Mouse (Mus musculus) MEL (cell line): ENCODE data around the gene Sectm1b. TPM values are rescaled to one million over a fixed set of nuclear protein-coding genes. Genes with fewer than 3 reads are reported as not detected.

ENCODE experiments used
- DNase-seq: peaks from one replicate; pipeline ENCODE4 v3.0.0; 2011; ENCODE audit warnings: low read depth, low spot score
- H3K27ac ChIP-seq: 2 replicates; pipeline ENCODE4 v1.5.1; 2012; ENCODE audit warnings: low read depth, mild to moderate bottlenecking, control low read depth, low read length, moderate library complexity; ENCODE audit not compliant: control insufficient read depth
- H3K27me3 ChIP-seq, 2 experiments: fragments of 150-350 bp in 1 of 2; sonication (generic) in 1 of 2; 2 replicates each; pipeline ENCODE4 v1.6.1; 2012; ENCODE audit warnings: low read length in 2 of 2, mild to moderate bottlenecking in 2 of 2, improper control_type of control experiment in 1 of 2, moderate library complexity in 1 of 2; ENCODE audit not compliant: insufficient read depth in 2 of 2, control insufficient read depth in 1 of 2
- H3K36me3 ChIP-seq, 2 experiments: 2 replicates each; pipeline ENCODE4 v1.6.1; 2012 to 2014; ENCODE audit warnings: low read length in 2 of 2, improper control_type of control experiment in 1 of 2, inconsistent platforms in 1 of 2, mild to moderate bottlenecking in 1 of 2; ENCODE audit not compliant: insufficient read depth in 2 of 2, control insufficient read depth in 1 of 2
- H3K4me1 ChIP-seq, 2 experiments: fragments of 150-350 bp in 1 of 2; sonication (generic) in 1 of 2; 2 replicates each; pipeline ENCODE4 v1.6.1; 2012; ENCODE audit warnings: low read length in 2 of 2, improper control_type of control experiment in 1 of 2, mild to moderate bottlenecking in 1 of 2; ENCODE audit not compliant: insufficient read depth in 2 of 2, control insufficient read depth in 1 of 2
- H3K4me3 ChIP-seq, 2 experiments: fragments of 150-350 bp in 1 of 2; sonication (generic) in 1 of 2; 2 replicates each; pipeline ENCODE4 v1.5.1; 2012; ENCODE audit warnings: low read depth in 2 of 2, low read length in 2 of 2, mild to moderate bottlenecking in 2 of 2, moderate library complexity in 2 of 2, control low read depth in 1 of 2, improper control_type of control experiment in 1 of 2; ENCODE audit not compliant: control insufficient read depth in 1 of 2, insufficient read depth in 1 of 2
- H3K79me2 ChIP-seq: 2 replicates; pipeline ENCODE4 v1.6.1; 2012; ENCODE audit warnings: mild to moderate bottlenecking, low read length, moderate library complexity; ENCODE audit not compliant: control insufficient read depth, poor library complexity, insufficient read depth
- H3K9ac ChIP-seq: 2 replicates; pipeline ENCODE4 v1.6.1; 2012; ENCODE audit warnings: low read depth, mild to moderate bottlenecking, control low read depth, low read length, moderate library complexity; ENCODE audit not compliant: control insufficient read depth, poor library complexity, severe bottlenecking
- H3K9me3 ChIP-seq: fragments of 150-350 bp; sonication (generic); replicated peaks from 2 replicates; pipeline ENCODE4 v1.6.1; 2012; ENCODE audit warnings: mild to moderate bottlenecking, low read length, improper control_type of control experiment, moderate library complexity; ENCODE audit not compliant: insufficient read depth
- CHD1 ChIP-seq: IDR thresholded peaks from 2 replicates; pipeline ENCODE4 v1.6.1; 2012; ENCODE audit warnings: low read depth, mild to moderate bottlenecking, inconsistent platforms, low read length, improper control_type of control experiment
- CHD2 ChIP-seq: IDR thresholded peaks from 2 replicates; pipeline ENCODE4 v1.6.1; 2011; ENCODE audit warnings: low read length, improper control_type of control experiment
- E2F4 ChIP-seq: IDR thresholded peaks from 2 replicates; pipeline ENCODE4 v1.6.1; 2011; ENCODE audit warnings: low read depth, low read length, improper control_type of control experiment, borderline replicate concordance
- ELF1 ChIP-seq: IDR thresholded peaks from 2 replicates; pipeline ENCODE4 v1.6.1; 2014; ENCODE audit warnings: low read depth, mild to moderate bottlenecking, inconsistent platforms, low read length, improper control_type of control experiment, moderate library complexity
- EP300 ChIP-seq, 2 experiments: IDR thresholded peaks; 2 replicates each; pipeline ENCODE4 v1.6.1; 2011; ENCODE audit warnings: improper control_type of control experiment in 2 of 2, low read length in 2 of 2, low read depth in 1 of 2, mild to moderate bottlenecking in 1 of 2
- ETS1 ChIP-seq: IDR thresholded peaks from 2 replicates; pipeline ENCODE4 v1.6.1; 2012; ENCODE audit warnings: low read depth, mild to moderate bottlenecking, inconsistent platforms, low read length, improper control_type of control experiment, moderate library complexity
- GATA1 ChIP-seq: IDR thresholded peaks from 2 replicates; pipeline ENCODE4 v1.6.1; 2011; ENCODE audit warnings: low read depth, low read length, improper control_type of control experiment
- JUND ChIP-seq: IDR thresholded peaks from 2 replicates; pipeline ENCODE4 v1.6.1; 2011; ENCODE audit warnings: low read depth, mild to moderate bottlenecking, improper control_type of control experiment, low read length
- KAT2A ChIP-seq: conservative IDR thresholded peaks from 2 replicates; pipeline ENCODE4 v1.6.1; 2012; ENCODE audit warnings: low read depth, low read length, improper control_type of control experiment, inconsistent platforms
- MAFK ChIP-seq: IDR thresholded peaks from 2 replicates; pipeline ENCODE4 v1.6.1; 2011; ENCODE audit warnings: low read depth, mild to moderate bottlenecking, low read length, improper control_type of control experiment, borderline replicate concordance
- MAX ChIP-seq: IDR thresholded peaks from 2 replicates; pipeline ENCODE4 v1.6.1; 2011; ENCODE audit warnings: low read length, improper control_type of control experiment
- MAZ ChIP-seq: IDR thresholded peaks from 2 replicates; pipeline ENCODE4 v1.6.1; 2012; ENCODE audit warnings: low read depth, mild to moderate bottlenecking, inconsistent platforms, low read length, improper control_type of control experiment
- MEF2A ChIP-seq: IDR thresholded peaks from 2 replicates; pipeline ENCODE4 v1.6.1; 2014; ENCODE audit warnings: low read depth, mild to moderate bottlenecking, inconsistent platforms, low read length, improper control_type of control experiment; ENCODE audit not compliant: poor library complexity, insufficient replicate concordance, severe bottlenecking; ENCODE audit errors: extremely low read depth
- MXI1 ChIP-seq: IDR thresholded peaks from 2 replicates; pipeline ENCODE4 v1.6.1; 2011; ENCODE audit warnings: mild to moderate bottlenecking, low read depth, low read length, improper control_type of control experiment
- MYB ChIP-seq: IDR thresholded peaks from 2 replicates; pipeline ENCODE4 v1.6.1; 2011; ENCODE audit warnings: mild to moderate bottlenecking, low read depth, low read length, improper control_type of control experiment
- MYC ChIP-seq: IDR thresholded peaks from 2 replicates; pipeline ENCODE4 v1.6.1; 2011; ENCODE audit warnings: low read depth, mild to moderate bottlenecking, low read length, improper control_type of control experiment, moderate library complexity
- NELFE ChIP-seq: IDR thresholded peaks from 2 replicates; pipeline ENCODE4 v1.6.1; 2011; ENCODE audit warnings: low read depth, low read length, improper control_type of control experiment
- POLR2AphosphoS2 ChIP-seq: IDR thresholded peaks from 2 replicates; pipeline ENCODE4 v1.6.1; 2011; ENCODE audit warnings: low read length, improper control_type of control experiment
- POLR2AphosphoS5 ChIP-seq: IDR thresholded peaks from 2 replicates; pipeline ENCODE4 v1.6.1; 2012; ENCODE audit warnings: low read depth, borderline replicate concordance, mild to moderate bottlenecking, inconsistent platforms, low read length, moderate library complexity, mixed read lengths
- RAD21 ChIP-seq: IDR thresholded peaks from 2 replicates; pipeline ENCODE4 v1.6.1; 2011; ENCODE audit warnings: mild to moderate bottlenecking, low read depth, low read length, improper control_type of control experiment
- RCOR1 ChIP-seq: IDR thresholded peaks from 2 replicates; pipeline ENCODE4 v1.6.1; 2012; ENCODE audit warnings: low read depth, mild to moderate bottlenecking, inconsistent platforms, low read length, improper control_type of control experiment
- SIN3A ChIP-seq: IDR thresholded peaks from 2 replicates; pipeline ENCODE4 v1.6.1; 2012; ENCODE audit warnings: low read length, improper control_type of control experiment, inconsistent platforms
- SMC3 ChIP-seq: IDR thresholded peaks from 2 replicates; pipeline ENCODE4 v1.6.1; 2011; ENCODE audit warnings: low read depth, low read length, improper control_type of control experiment
- TAL1 ChIP-seq: IDR thresholded peaks from 2 replicates; pipeline ENCODE4 v1.6.1; 2012; ENCODE audit warnings: mild to moderate bottlenecking, inconsistent platforms, low read length, moderate library complexity, mixed read lengths
- TBP ChIP-seq: IDR thresholded peaks from 2 replicates; pipeline ENCODE4 v1.8.0; 2011; ENCODE audit warnings: low read depth, low read length, improper control_type of control experiment
- TCF12 ChIP-seq: IDR thresholded peaks from 2 replicates; pipeline ENCODE4 v1.6.1; 2014; ENCODE audit warnings: low read depth, mild to moderate bottlenecking, inconsistent platforms, low read length, improper control_type of control experiment, moderate library complexity
- UBTF ChIP-seq: IDR thresholded peaks from 2 replicates; pipeline ENCODE4 v1.6.1; 2012; ENCODE audit warnings: low read depth, mild to moderate bottlenecking, inconsistent platforms, low read length, improper control_type of control experiment, moderate library complexity, borderline replicate concordance; ENCODE audit not compliant: insufficient read depth
- USF1 ChIP-seq: IDR thresholded peaks from 2 replicates; pipeline ENCODE4 v1.6.1; 2014; ENCODE audit warnings: low read depth, mild to moderate bottlenecking, inconsistent platforms, low read length, improper control_type of control experiment, moderate library complexity
- ZKSCAN1 ChIP-seq: IDR thresholded peaks from 2 replicates; pipeline ENCODE4 v1.6.1; 2012; ENCODE audit warnings: low read depth, mild to moderate bottlenecking, inconsistent platforms, low read length, improper control_type of control experiment, moderate library complexity
- polyA plus RNA-seq, 2 experiments: library from polyadenylated mRNA; stranded (reverse) in 1 of 2; unstranded in 1 of 2; fragments of >175 nt in 1 of 2; fragments of >200 nt in 1 of 2; gene quantifications; 2 replicates each; pipeline versions ENCODE4 v1.2.1 to v1.2.4; 2012; ENCODE audit warnings: low replicate concordance in 2 of 2, low read depth in 1 of 2; ENCODE audit not compliant: insufficient read length in 2 of 2, insufficient read depth in 1 of 2, missing spikeins in 1 of 2
- total RNA-seq: library from RNA; depleted of rRNA; stranded (reverse); fragments of 300-350 nt; gene quantifications from 2 replicates; pipeline ENCODE4 v1.2.3, GENCODE M21; 2012

The Sectm1b gene
- total and polyA plus RNA-seq, 3 experiments, result 0.14 TPM; not detected in 2

DNA sequence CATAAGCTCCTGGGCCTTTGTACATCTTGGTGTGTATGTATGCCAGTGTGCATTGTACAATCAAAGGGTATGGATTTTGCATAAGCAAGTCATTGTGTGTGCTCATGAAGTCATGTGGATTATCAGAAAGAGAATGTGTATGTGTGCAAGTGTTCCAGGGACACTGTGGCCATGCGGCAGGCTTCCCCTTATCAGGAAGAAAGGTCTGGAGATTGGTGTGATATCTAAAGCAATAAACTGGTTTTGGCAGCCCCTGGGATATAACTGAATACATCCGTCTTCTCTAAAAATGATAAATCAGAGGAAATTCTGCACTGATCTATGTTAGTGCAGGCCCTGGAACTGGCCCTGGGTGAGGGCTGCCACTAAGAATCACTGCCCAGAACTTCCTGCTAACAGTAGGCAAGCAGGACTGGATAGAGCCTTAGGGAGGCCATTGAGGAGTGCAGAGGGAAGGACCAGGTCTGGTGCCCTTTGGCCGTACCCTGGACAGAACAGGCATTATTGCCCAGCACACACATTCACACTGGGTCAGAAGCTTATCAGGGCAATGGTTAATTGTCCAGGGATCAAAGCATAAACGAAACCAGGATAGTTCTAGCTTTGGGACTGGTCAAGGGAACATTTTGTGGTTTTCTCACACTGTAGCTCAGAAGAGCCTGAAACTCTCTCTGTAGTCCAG lies 37.9 kb upstream of the Sectm1b start:
- no peak overlapping the region for H3K4me3 ChIP-seq
- DNase-seq, result peak; percentile 56
- H3K27me3 ChIP-seq, result peaks cover 0 to 3% of the 10 kb centered on the region in 2 experiments; a peak in 2 of 4 replicates
- peaks cover 7 to 25% of the 10 kb centered on the region in 2 experiments for H3K4me1 ChIP-seq
- TF ChIP-seq KAT2A (no peak), MAX (peak; percentile 41; the same call in 1 of the 2 replicates), TAL1 (peak; percentile 30; the same call in 1 of the 2 replicates), SMC3 (no peak), MYC (0 out of 2 replicates have a peak, but pooled peaks have one; percentile 47), MAZ (0 out of 2 replicates have a peak, but pooled peaks have one; percentile 10), POLR2AphosphoS2 (no peak), EP300 (IDR thresholded peaks at IDR 0.05; ENCODE audit: low read depth in 1 of 2, low read length in 2 of 2) (peak; percentile 76 to 82; a peak in 3 of 4 replicates), SIN3A (no peak), ETS1 (0 out of 2 replicates have a peak, but pooled peaks have one; percentile 44), E2F4 (no peak), GATA1 (peak; percentile 86), TCF12 (peak; percentile 81), MAFK (peak; percentile 27; the same call in 1 of the 2 replicates), TBP (no peak), MYB (peak; percentile 65), JUND (no peak), RCOR1 (peak; percentile 98), MXI1 (peak; percentile 43; the same call in 1 of the 2 replicates), UBTF (no peak)
- TF ChIP-seq, all 39 proteins: peak for 12
- no peaks in the 10 kb centered on the region for H3K79me2 ChIP-seq
- H3K27ac ChIP-seq, result no peak overlapping the region
- no peak overlapping the region for H3K9ac ChIP-seq
- no peaks in the 10 kb centered on the region for H3K9me3 ChIP-seq
- H3K36me3 ChIP-seq, result peaks cover 0 to 17% of the 10 kb centered on the region in 2 experiments; a peak in 2 of 4 replicates

DNA sequence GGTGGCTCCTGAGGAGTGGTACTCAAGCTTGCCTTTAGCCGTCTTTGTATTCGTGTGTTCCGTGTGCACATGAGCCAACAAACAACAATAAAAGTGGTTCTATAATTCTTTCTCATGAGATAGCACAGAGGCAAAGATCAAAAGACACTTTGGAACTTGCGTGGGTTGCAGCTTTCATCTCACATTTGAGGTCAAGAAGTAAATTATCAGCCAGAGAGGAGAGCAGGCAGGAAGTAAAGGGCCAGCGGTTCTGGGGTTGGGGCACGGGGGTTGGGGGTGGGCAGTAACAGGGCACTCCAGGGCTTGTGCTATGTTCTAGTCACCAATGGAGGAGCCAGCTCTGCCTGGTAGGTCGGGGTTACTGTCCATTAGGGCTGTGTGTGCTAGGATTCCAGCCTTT lies 37.3 kb upstream of the Sectm1b start:
- Histone ChIP-seq H3K4me3 (no peak overlapping the region), H3K27me3 (peaks cover 0 to 3% of the 10 kb centered on the region in 2 experiments; a peak in 2 of 4 replicates), H3K27ac (no peak overlapping the region), H3K9ac (0 out of 2 replicates have a peak overlapping the region, but pooled peaks have one; percentile 1), H3K4me1 (peaks cover 7 to 25% of the 10 kb centered on the region in 2 experiments), H3K36me3 (peaks cover 0 to 17% of the 10 kb centered on the region in 2 experiments; a peak in 2 of 4 replicates), H3K9me3 (no peaks in the 10 kb centered on the region), H3K79me2 (no peaks in the 10 kb centered on the region)
- DNase-seq, result no peak
- TF ChIP-seq CHD2 (no peak), MAX (no peak), ZKSCAN1 (no peak), GATA1 (no peak), MEF2A (no peak), RCOR1 (no peak), USF1 (no peak), ELF1 (no peak), POLR2AphosphoS2 (no peak), RAD21 (no peak), CHD1 (no peak), POLR2AphosphoS5 (no peak), ETS1 (no peak), TCF12 (no peak), TAL1 (no peak), NELFE (no peak)
